ENCODE assay signal across 27 mouse cellular contexts in the genomic region with DNA sequence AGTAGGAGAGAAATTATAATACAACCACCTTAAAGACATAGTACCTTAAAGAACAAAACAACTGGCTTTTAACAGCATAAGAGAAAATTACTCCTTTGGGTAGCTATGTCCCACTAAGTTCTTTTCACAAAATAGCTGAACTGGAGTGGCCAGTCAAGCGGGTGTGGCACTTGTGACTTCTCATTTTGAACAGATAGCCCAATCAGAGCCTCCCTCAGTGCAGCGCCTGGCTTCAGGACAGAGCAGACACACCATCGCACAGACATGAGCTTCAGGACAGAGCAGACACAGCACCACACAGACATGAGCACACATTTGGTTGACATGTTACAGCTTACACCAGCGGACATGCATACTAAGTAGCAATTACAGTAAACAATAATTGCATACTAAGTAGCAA. TPM values are rescaled to one million over a fixed set of nuclear protein-coding genes. Genes with fewer than 3 reads are reported as not detected.
DNase-seq lines count a peak whose midpoint lies in the region; ATAC-seq and TF ChIP-seq lines count a peak whose summit lies in the region.
"Had no signal": no experiment of that assay in that cellular context is flagged by ENCODE, and none has a peak within 500 bp of the region (broad histone marks: within the 10 kb centered on the region; RNA-seq: fewer than 3 reads in every experiment).

No protein-coding gene starts in this region.

- WGBS in forebrain, embryonic 14.5 days = 77% methylated on average over 4 of the region's 4 CpGs
- 66% methylated on average over 4 of the region's 4 CpGs for WGBS in forebrain, postnatal 0 days
- 35% methylated on average over 4 of the region's 4 CpGs for WGBS in liver, embryonic 13.5 days (ENCODE audit: insufficient replicate concordance)

- DNase-seq in forebrain, embryonic 14.5 days (ENCODE audit: low spot score) = no peak
- DNase-seq in forebrain, postnatal 0 days = no peak
- peak; percentile 31 for DNase-seq in spleen, adult 12 weeks (ENCODE audit: low spot score)
- DNase-seq in spleen, adult 18-20 months = no peak
- DNase-seq in liver, embryonic 13.5 days = peak; percentile 61
- no peak for DNase-seq in urinary bladder, adult 18-20 months (ENCODE audit: low spot score in 2 of 2)
- no peak for DNase-seq in spleen, postnatal 14 days (ENCODE audit: low spot score in 2 of 2)
- DNase-seq: adrenal gland, postnatal 10 days; cerebellum, adult 9-11 months; gastrocnemius, postnatal 36 days; kidney, adult 9 months; kidney, postnatal 25 days; retina, postnatal 1 day; thymus, adult 18-20 months; thymus, postnatal 36 days had no signal

- H3K9ac ChIP-seq in forebrain, embryonic 14.5 days (ENCODE audit: low read length) = no peak overlapping the region
- no peak overlapping the region for H3K9ac ChIP-seq in forebrain, postnatal 0 days
- H3K9ac ChIP-seq in liver, embryonic 13.5 days = no peak overlapping the region
- H3K9ac ChIP-seq: midbrain, embryonic 15.5 days; neural tube, embryonic 13.5 days had no signal

- H3K4me3 ChIP-seq in forebrain, embryonic 14.5 days (ENCODE audit: low read depth, low read length) = no peak overlapping the region
- no peak overlapping the region for H3K4me3 ChIP-seq in forebrain, postnatal 0 days (ENCODE audit: low read depth, low read length)
- H3K4me3 ChIP-seq in liver, embryonic 13.5 days (replicated peaks) = no peak overlapping the region
- H3K4me3 ChIP-seq: erythroblast, embryonic 14.5 days; layer of hippocampus, adult 2 months; megakaryocyte, embryonic 14.5 days; midbrain, embryonic 15.5 days; myocyte; neural tube, embryonic 13.5 days had no signal

- peaks cover 23% of the 10 kb centered on the region for H3K4me1 ChIP-seq in forebrain, embryonic 14.5 days (ENCODE audit: control insufficient read depth, insufficient read depth, low read length)
- H3K4me1 ChIP-seq in forebrain, postnatal 0 days (ENCODE audit: insufficient read depth) = peaks cover 11% of the 10 kb centered on the region
- H3K4me1 ChIP-seq in liver, embryonic 13.5 days (replicated peaks) = peaks cover 62% of the 10 kb centered on the region

- H3K36me3 ChIP-seq in forebrain, embryonic 14.5 days (ENCODE audit: control insufficient read depth, insufficient read depth, low read length) = peaks cover 13% of the 10 kb centered on the region; the same call in 1 of the 2 replicates
- H3K36me3 ChIP-seq in forebrain, postnatal 0 days (ENCODE audit: insufficient read depth) = peaks cover 9% of the 10 kb centered on the region; the same call in 1 of the 2 replicates
- peaks cover 12% of the 10 kb centered on the region for H3K36me3 ChIP-seq in liver, embryonic 13.5 days
- H3K36me3 ChIP-seq: midbrain, embryonic 15.5 days had no signal

- no peak for TF ChIP-seq CTCF in forebrain, postnatal 0 days (IDR thresholded peaks at IDR 0.05; ENCODE audit: low read depth)

- 0 out of 2 replicates have a peak overlapping the region, but pooled peaks have one; percentile 39 for H3K27ac ChIP-seq in forebrain, embryonic 14.5 days (ENCODE audit: low read depth, low read length)
- no peak overlapping the region for H3K27ac ChIP-seq in forebrain, postnatal 0 days (ENCODE audit: low read depth, low read length)
- H3K27ac ChIP-seq in liver, embryonic 13.5 days = no peak overlapping the region
- H3K27ac ChIP-seq: hindbrain, postnatal 0 days; layer of hippocampus, adult 2 months; midbrain, embryonic 15.5 days; neural tube, embryonic 13.5 days had no signal

- no peak overlapping the region for H3K4me2 ChIP-seq in forebrain, embryonic 14.5 days (ENCODE audit: low read length)
- H3K4me2 ChIP-seq in forebrain, postnatal 0 days (ENCODE audit: low read depth) = no peak overlapping the region
- H3K4me2 ChIP-seq in liver, embryonic 13.5 days = peak overlapping the region; percentile 8
- H3K4me2 ChIP-seq: midbrain, embryonic 15.5 days; neural tube, embryonic 13.5 days had no signal

- H3K9me3 ChIP-seq in forebrain, embryonic 14.5 days (replicated peaks; ENCODE audit: control insufficient read depth, low read length) = no peaks in the 10 kb centered on the region
- H3K9me3 ChIP-seq in forebrain, postnatal 0 days (ENCODE audit: low read length) = no peaks in the 10 kb centered on the region
- no peaks in the 10 kb centered on the region for H3K9me3 ChIP-seq in liver, embryonic 13.5 days (replicated peaks)
- H3K9me3 ChIP-seq: megakaryocyte, embryonic 14.5 days; midbrain, embryonic 15.5 days; neural tube, embryonic 13.5 days had no signal

- H3K27me3 ChIP-seq in forebrain, embryonic 14.5 days (replicated peaks; ENCODE audit: control insufficient read depth, insufficient read depth, low read length) = 0 out of 2 replicates have a peak, but pooled peaks cover 2% of the 10 kb centered on the region
- no peaks in the 10 kb centered on the region for H3K27me3 ChIP-seq in forebrain, postnatal 0 days (ENCODE audit: insufficient read depth, low read length)
- H3K27me3 ChIP-seq in liver, embryonic 13.5 days = no peaks in the 10 kb centered on the region
- H3K27me3 ChIP-seq: megakaryocyte, embryonic 14.5 days; midbrain, embryonic 15.5 days; neural tube, embryonic 13.5 days had no signal

- ATAC-seq in forebrain, embryonic 14.5 days = no peak
- no peak for ATAC-seq in forebrain, postnatal 0 days
- peak; percentile 42 for ATAC-seq in liver, embryonic 13.5 days (ENCODE audit: low read depth)
- peak; percentile 38; the same call in 1 of the 2 replicates for ATAC-seq in monocyte, adult 5-6 weeks (replicated peaks; ENCODE audit: insufficient number of reproducible peaks, low FRiP score, low TSS enrichment, poor library complexity, severe bottlenecking)
- ATAC-seq: CD4-positive, CD25-positive, alpha-beta regulatory T cell, adult 4 months; forebrain, embryonic 16.5 days; hindbrain, postnatal 0 days; intestine, embryonic 16.5 days; lung, postnatal 0 days; midbrain, embryonic 15.5 days had no signal

RNA-seq across cellular contexts. Expression of a gene that starts 3.3 kb away (rescaled TPM):
- polyA plus RNA-seq in forebrain, embryonic 14.5 days (2014; fragmentation: Nextera tagmentation; extraction: Ambion mirVana) = 22.5 and 23.4 TPM in 2 replicates
- total RNA-seq in forebrain, postnatal 0 days (2014; rRNA removed) = 29.7 and 29.9 TPM in 2 replicates
- 9.0 and 11.6 TPM in 2 replicates for polyA plus RNA-seq in forebrain, postnatal 0 days (2015; fragmentation: Nextera tagmentation; extraction: Ambion mirVana)
- polyA plus RNA-seq in liver, embryonic 13.5 days (2015; fragmentation: Nextera tagmentation; extraction: Ambion mirVana) = 6.9 and 8.1 TPM in 2 replicates
- 30.0 to 44.2 TPM (median 41.3 TPM) in 3 replicates for total RNA-seq in monocyte, adult 5-6 weeks (2017)

RNA-seq across cellular contexts. Expression of a gene that starts 35.8 kb away (rescaled TPM):
- polyA plus RNA-seq in forebrain, embryonic 14.5 days (2014; fragmentation: Nextera tagmentation; extraction: Ambion mirVana) = 10.0 and 11.6 TPM in 2 replicates
- 20.1 and 27.4 TPM in 2 replicates for total RNA-seq in forebrain, postnatal 0 days (2014; rRNA removed)
- polyA plus RNA-seq in forebrain, postnatal 0 days (2015; fragmentation: Nextera tagmentation; extraction: Ambion mirVana) = 4.7 and 7.0 TPM in 2 replicates
- 3.3 and 3.4 TPM in 2 replicates for polyA plus RNA-seq in liver, embryonic 13.5 days (2015; fragmentation: Nextera tagmentation; extraction: Ambion mirVana)
- total RNA-seq in monocyte, adult 5-6 weeks (2017) = 22.8 to 36.1 TPM (median 24.3 TPM) in 3 replicates

Comparison
In these comparisons a context has a peak if more than half of its experiments do, and no peak if none do; other contexts are left out.
1. DNase-seq: peak in spleen, adult 12 weeks (single experiment) and liver, embryonic 13.5 days (single experiment); none in forebrain, embryonic 14.5 days (single experiment), forebrain, postnatal 0 days (single experiment), spleen, adult 18-20 months (0 of 2), urinary bladder, adult 18-20 months (0 of 2) and spleen, postnatal 14 days (0 of 2).
2. ATAC-seq: peak in liver, embryonic 13.5 days (single experiment) and monocyte, adult 5-6 weeks (single experiment); none in forebrain, embryonic 14.5 days (single experiment) and forebrain, postnatal 0 days (single experiment).